Mouse (Mus musculus) midbrain, embryonic 15.5 days (tissue): ENCODE measurements around the gene Zfp771. TPM values are rescaled to one million over a fixed set of nuclear protein-coding genes. Genes with fewer than 3 reads are reported as not detected.

ENCODE experiments used
- ATAC-seq: fragments of 200-750 bp; cut with Nextera tagmentation; replicated peaks from 2 replicates; pipeline ENCODE4 v1.8.0; 2017; ENCODE audit warnings: moderate TSS enrichment
- H3K27ac ChIP-seq: fragments of 300-500 bp; sonication (generic); 2 replicates; pipeline ENCODE4 v1.5.1; 2015; ENCODE audit warnings: mild to moderate bottlenecking, inconsistent platforms
- H3K27me3 ChIP-seq: fragments of 300-500 bp; sonication (generic); replicated peaks from 2 replicates; pipeline ENCODE4 v1.6.1; 2015; ENCODE audit warnings: inconsistent platforms
- H3K36me3 ChIP-seq: fragments of 300-500 bp; sonication (generic); replicated peaks from 2 replicates; pipeline ENCODE4 v1.6.1; 2015; ENCODE audit warnings: inconsistent platforms
- H3K4me1 ChIP-seq: fragments of 300-500 bp; sonication (generic); 2 replicates; pipeline ENCODE4 v1.6.1; 2015; ENCODE audit warnings: inconsistent platforms
- H3K4me2 ChIP-seq: fragments of 300-500 bp; sonication (generic); 2 replicates; pipeline ENCODE4 v1.6.1; 2015; ENCODE audit warnings: inconsistent platforms, mild to moderate bottlenecking, moderate library complexity
- H3K4me3 ChIP-seq: fragments of 300-500 bp; sonication (generic); 2 replicates; pipeline ENCODE4 v1.5.1; 2015; ENCODE audit warnings: mild to moderate bottlenecking, inconsistent platforms
- H3K9ac ChIP-seq: fragments of 300-500 bp; sonication (generic); 2 replicates; pipeline ENCODE4 v1.6.1; 2015; ENCODE audit warnings: mild to moderate bottlenecking, inconsistent platforms
- H3K9me3 ChIP-seq: fragments of 300-500 bp; sonication (generic); 2 replicates; pipeline ENCODE4 v1.6.1; 2016; ENCODE audit warnings: inconsistent platforms
- WGBS: fragments of 180-500 bp; shearing (Covaris S2); methylation state at CpG from one replicate; pipeline ENCODE4 v1.1.7; 2015; ENCODE audit warnings: mixed read lengths; 5-methylcytosine and 5-hydroxymethylcytosine counted together
- polyA plus RNA-seq: library from polyadenylated mRNA; unstranded; fragments of >200 nt; fragmentation: Nextera tagmentation; extraction: Ambion mirVana; gene quantifications from 2 replicates; pipeline ENCODE4 v1.2.1, GENCODE M21; 2015

The Zfp771 gene
- polyA plus RNA-seq, 1 experiment from 2014 or later, result 72.0 TPM

- Histone ChIP-seq H3K9me3 (no peaks in the 10 kb centered on the region), H3K4me3 (no peak overlapping the region), H3K27ac (no peak overlapping the region), H3K4me2 (no peak overlapping the region), H3K36me3 (no peaks in the 10 kb centered on the region), H3K27me3 (no peaks in the 10 kb centered on the region), H3K9ac (no peak overlapping the region), H3K4me1 (no peaks in the 10 kb centered on the region)
- 81% methylated on average over 3 of the region's 3 CpGs for WGBS
- no peak for ATAC-seq
Observed at GRCm38 (mm10) chr7:127280092-127280491, 36.0 kb downstream of the Zfp771 start.

- Histone ChIP-seq H3K4me2 (no peak overlapping the region), H3K36me3 (no peaks in the 10 kb centered on the region), H3K4me1 (no peaks in the 10 kb centered on the region), H3K9me3 (no peaks in the 10 kb centered on the region), H3K4me3 (no peak overlapping the region), H3K27me3 (no peaks in the 10 kb centered on the region), H3K9ac (no peak overlapping the region), H3K27ac (no peak overlapping the region)
- no peak for ATAC-seq
- 82% methylated on average over 4 of the region's 4 CpGs for WGBS
Observed at GRCm38 (mm10) chr7:127281114-127281513, 37.0 kb downstream of the Zfp771 start.

GRCm38 (mm10) chr7:127282190-127282589 is 38.1 kb downstream of the Zfp771 start:
- H3K27me3 ChIP-seq, result no peaks in the 10 kb centered on the region
- no peak for ATAC-seq
- H3K9me3 ChIP-seq, result no peaks in the 10 kb centered on the region
- 80% methylated on average over 2 of the region's 2 CpGs for WGBS
- no peak overlapping the region for H3K4me3 ChIP-seq
- no peaks in the 10 kb centered on the region for H3K4me1 ChIP-seq
- H3K36me3 ChIP-seq, result no peaks in the 10 kb centered on the region
- no peak overlapping the region for H3K9ac ChIP-seq
- no peak overlapping the region for H3K27ac ChIP-seq
- no peak overlapping the region for H3K4me2 ChIP-seq

- H3K4me3 ChIP-seq, result no peak overlapping the region
- 90% methylated on average over 6 of the region's 10 CpGs for WGBS
- no peaks in the 10 kb centered on the region for H3K27me3 ChIP-seq
- no peak overlapping the region for H3K27ac ChIP-seq
- H3K9ac ChIP-seq, result no peak overlapping the region
- ATAC-seq, result no peak
- H3K4me2 ChIP-seq, result no peak overlapping the region
- H3K4me1 ChIP-seq, result no peaks in the 10 kb centered on the region
- H3K9me3 ChIP-seq, result peaks cover 3% of the 10 kb centered on the region; the same call in 1 of the 2 replicates
- H3K36me3 ChIP-seq, result no peaks in the 10 kb centered on the region
Observed at GRCm38 (mm10) chr7:127285154-127285553, 41.1 kb downstream of the Zfp771 start.

GRCm38 (mm10) chr7:127287940-127288339 is 43.9 kb downstream of the Zfp771 start:
- Histone ChIP-seq H3K4me1 (no peaks in the 10 kb centered on the region), H3K27me3 (no peaks in the 10 kb centered on the region), H3K36me3 (no peaks in the 10 kb centered on the region), H3K9me3 (peaks cover 3% of the 10 kb centered on the region; the same call in 1 of the 2 replicates), H3K4me3 (no peak overlapping the region), H3K4me2 (no peak overlapping the region), H3K27ac (no peak overlapping the region), H3K9ac (no peak overlapping the region)
- no peak for ATAC-seq
- WGBS, result 76% methylated on average over 1 of the region's 1 CpGs

- peaks cover 3% of the 10 kb centered on the region; the same call in 1 of the 2 replicates for H3K9me3 ChIP-seq
- WGBS, result 84% methylated on average over 2 of the region's 2 CpGs
- no peak overlapping the region for H3K27ac ChIP-seq
- no peak overlapping the region for H3K9ac ChIP-seq
- H3K4me2 ChIP-seq, result no peak overlapping the region
- no peaks in the 10 kb centered on the region for H3K27me3 ChIP-seq
- no peak for ATAC-seq
- H3K4me1 ChIP-seq, result no peaks in the 10 kb centered on the region
- no peak overlapping the region for H3K4me3 ChIP-seq
- no peaks in the 10 kb centered on the region for H3K36me3 ChIP-seq
Observed at GRCm38 (mm10) chr7:127289306-127289705, 45.2 kb downstream of the Zfp771 start.

GRCm38 (mm10) chr7:127290142-127290541 is 46.1 kb downstream of the Zfp771 start:
- Histone ChIP-seq H3K4me2 (no peak overlapping the region), H3K4me1 (no peaks in the 10 kb centered on the region), H3K4me3 (no peak overlapping the region), H3K9ac (no peak overlapping the region), H3K36me3 (no peaks in the 10 kb centered on the region), H3K27ac (no peak overlapping the region), H3K9me3 (peaks cover 3% of the 10 kb centered on the region; the same call in 1 of the 2 replicates), H3K27me3 (no peaks in the 10 kb centered on the region)
- ATAC-seq, result no peak
- 55% methylated on average over 8 of the region's 8 CpGs for WGBS

GRCm38 (mm10) chr7:127296098-127296497 is 52.0 kb downstream of the Zfp771 start, which contains the start of gene Itgal:
Gene Itgal (plus strand): TSS chr7:127296260.
- no peak for ATAC-seq
- H3K4me1 ChIP-seq, result no peaks in the 10 kb centered on the region
- no peaks in the 10 kb centered on the region for H3K27me3 ChIP-seq
- H3K9ac ChIP-seq, result no peak within 1 kb of the TSS
- H3K27ac ChIP-seq, result no peak within 1 kb of the TSS
- H3K4me2 ChIP-seq, result no peak within 1 kb of the TSS
- no peak within 1 kb of the TSS for H3K4me3 ChIP-seq
- 86% methylated on average over 11 of the region's 11 CpGs for WGBS
- H3K9me3 ChIP-seq, result no peaks in the 10 kb centered on the region
- no peaks in the 10 kb centered on the region for H3K36me3 ChIP-seq

- Histone ChIP-seq H3K4me3 (no peak overlapping the region), H3K4me1 (no peaks in the 10 kb centered on the region), H3K36me3 (no peaks in the 10 kb centered on the region), H3K4me2 (no peak overlapping the region), H3K27ac (no peak overlapping the region), H3K9me3 (no peaks in the 10 kb centered on the region), H3K9ac (no peak overlapping the region), H3K27me3 (no peaks in the 10 kb centered on the region)
- 87% methylated on average over 5 of the region's 5 CpGs for WGBS
- ATAC-seq, result no peak
Observed at GRCm38 (mm10) chr7:127296786-127297555, 52.9 kb downstream of the Zfp771 start.

GRCm38 (mm10) chr7:127297586-127298193 is 53.6 kb downstream of the Zfp771 start:
- Histone ChIP-seq H3K27me3 (no peaks in the 10 kb centered on the region), H3K9me3 (no peaks in the 10 kb centered on the region), H3K4me1 (no peaks in the 10 kb centered on the region), H3K4me3 (no peak overlapping the region), H3K9ac (no peak overlapping the region), H3K27ac (no peak overlapping the region), H3K4me2 (no peak overlapping the region), H3K36me3 (no peaks in the 10 kb centered on the region)
- 88% methylated on average over 5 of the region's 5 CpGs for WGBS
- no peak for ATAC-seq
